Mouse (Mus musculus): ENCODE data around the gene Hhex. TPM values are rescaled to one million over a fixed set of nuclear protein-coding genes. Genes with fewer than 3 reads are reported as not detected.

Gene Hhex
- total RNA-seq, 2 experiments from 2014 or later, result 1.2 to 1.7 TPM

DNA sequence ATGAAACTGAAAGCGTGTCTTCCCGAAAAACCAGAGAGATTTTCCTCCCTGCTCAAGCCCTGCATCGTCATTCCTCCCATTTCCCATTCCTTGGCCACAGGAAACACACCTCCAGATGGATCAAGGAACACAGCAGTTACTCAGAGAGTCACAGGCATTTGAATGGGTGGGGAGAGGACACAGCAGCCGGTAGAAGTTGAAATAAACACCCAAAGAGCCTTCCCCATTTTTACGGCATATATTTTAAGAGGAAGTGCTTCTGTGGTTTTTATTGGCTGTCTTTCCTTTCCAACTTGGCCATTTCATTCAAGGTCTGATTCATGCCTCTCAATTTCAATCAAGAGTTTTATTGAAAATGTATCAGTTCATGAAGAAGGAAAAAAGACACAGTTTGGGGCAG is 13.6 kb downstream of the Hhex start:
- no peak for DNase-seq (ENCODE audit: low spot score in 2 of 2)

DNA sequence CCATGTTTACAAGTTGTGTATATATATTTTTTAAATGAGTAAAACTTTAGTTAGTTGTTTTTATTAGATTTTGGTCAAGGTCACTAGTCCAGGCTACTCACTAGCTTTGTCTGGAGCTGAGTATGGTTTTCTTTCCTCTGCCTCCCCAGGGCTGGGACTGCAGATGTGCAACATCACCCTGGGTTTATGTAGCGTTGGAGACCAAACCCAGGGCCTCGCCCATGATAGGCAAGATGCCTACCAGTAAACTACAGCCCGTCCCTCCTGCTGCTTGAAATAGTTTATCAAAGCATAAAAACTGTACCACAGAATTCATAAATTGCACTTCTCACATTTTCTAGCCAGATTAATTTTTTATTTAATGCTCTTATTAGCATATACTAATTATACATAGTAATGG is 14.6 kb downstream of the Hhex start:
- DNase-seq (ENCODE audit: low spot score in 2 of 2), result no peak

DNA sequence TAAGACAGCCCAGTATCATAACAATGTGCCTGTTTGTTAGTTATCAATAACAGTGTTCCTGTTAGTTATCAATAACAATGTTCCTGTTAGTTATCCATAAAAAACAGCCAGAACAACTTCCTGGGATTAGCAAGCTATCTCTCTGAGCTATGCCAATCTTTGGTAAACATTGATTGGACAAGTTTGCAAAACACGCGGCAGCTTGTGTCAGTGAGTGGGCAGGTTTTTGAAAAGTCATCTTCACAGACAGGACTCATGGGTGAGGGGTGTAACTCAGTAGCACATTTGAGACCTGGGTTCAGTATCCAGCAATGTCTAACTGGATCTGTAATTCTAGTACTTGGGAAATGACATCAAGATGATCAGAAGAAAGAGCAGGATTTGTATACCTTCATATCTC is 20.9 kb downstream of the Hhex start:
- no peak for DNase-seq (ENCODE audit: low spot score in 2 of 2)

DNA sequence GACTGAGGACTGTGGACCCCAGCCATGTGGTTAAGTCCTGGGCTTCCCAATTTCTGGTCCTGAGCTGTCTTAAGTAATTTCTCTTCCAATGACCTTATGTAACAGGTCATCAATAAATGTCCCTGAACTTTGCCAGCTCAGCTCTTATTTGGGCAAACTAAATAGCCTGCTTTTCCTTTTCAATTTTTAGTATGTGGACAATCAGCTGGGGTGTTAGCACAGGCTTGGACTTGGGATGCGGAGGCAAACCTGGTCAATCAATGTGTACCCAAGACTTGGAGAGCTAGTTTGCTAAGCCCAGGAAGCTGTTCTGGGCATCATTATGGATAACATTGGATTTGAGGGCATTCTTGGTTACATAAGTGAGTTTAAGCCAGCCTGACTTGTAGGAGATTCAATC is 21.4 kb downstream of the Hhex start:
- no peak for DNase-seq (ENCODE audit: low spot score in 2 of 2)

DNA sequence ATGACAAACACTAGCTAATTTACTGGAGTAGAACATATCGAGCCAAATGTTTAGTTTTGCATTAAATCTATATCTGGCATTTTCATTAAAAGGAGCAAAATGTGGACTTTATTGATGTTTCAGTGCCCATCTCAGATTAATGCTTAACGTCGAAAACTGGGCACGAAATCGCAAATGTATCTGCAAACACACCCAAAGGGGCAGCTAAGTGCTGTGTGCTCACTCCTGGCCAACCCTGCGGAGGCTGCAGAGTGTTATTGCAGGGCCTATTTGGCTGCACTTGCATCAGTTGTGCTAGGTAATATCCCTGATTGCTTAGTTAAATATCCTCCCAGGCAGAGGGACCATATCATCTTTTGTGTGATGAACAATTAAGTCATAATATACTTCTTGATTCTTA is 23.4 kb downstream of the Hhex start:
- no peak for DNase-seq (ENCODE audit: low spot score in 2 of 2)

DNA sequence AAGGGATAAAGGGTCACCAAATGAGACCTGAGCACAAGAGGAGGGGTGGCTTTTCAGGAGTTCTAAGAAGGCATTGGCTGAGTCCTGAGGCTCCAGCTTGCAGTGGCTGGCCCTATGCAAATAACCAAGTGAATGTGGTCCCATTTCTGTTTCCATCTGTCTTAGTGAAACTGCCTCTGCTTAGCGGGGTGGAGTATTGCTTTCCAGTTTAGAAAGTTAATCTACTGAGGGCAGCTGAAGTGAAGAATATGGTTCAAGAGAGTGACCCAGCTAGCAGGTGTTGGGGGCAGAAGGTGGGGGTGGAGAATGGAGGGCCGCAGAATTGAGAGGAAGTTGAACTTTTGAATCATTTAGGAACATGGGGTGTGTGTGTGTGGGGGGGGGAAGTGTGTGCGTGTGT is 31.8 kb downstream of the Hhex start:
- no peak for DNase-seq (ENCODE audit: low spot score in 2 of 2)

DNA sequence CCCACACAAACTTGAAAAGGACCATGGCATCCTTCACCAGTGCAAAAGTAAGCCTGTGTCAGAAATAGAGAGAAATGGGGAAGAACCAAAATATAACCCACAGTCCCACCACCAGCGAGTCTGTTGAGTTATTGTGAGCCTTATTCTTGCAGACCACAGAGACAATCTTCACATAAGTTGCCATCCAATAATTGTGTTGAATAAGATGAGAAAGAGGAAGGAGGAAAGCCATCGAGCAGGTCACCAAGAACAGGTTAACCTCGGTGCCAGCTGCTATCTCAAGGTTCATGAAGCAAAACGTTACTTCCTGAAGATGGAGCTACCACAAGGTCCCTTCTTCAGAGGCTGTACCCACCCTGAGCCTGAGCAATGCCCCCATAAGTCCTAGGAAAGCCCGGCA is 32.4 kb downstream of the Hhex start:
- DNase-seq (ENCODE audit: low spot score in 2 of 2), result no peak

DNA sequence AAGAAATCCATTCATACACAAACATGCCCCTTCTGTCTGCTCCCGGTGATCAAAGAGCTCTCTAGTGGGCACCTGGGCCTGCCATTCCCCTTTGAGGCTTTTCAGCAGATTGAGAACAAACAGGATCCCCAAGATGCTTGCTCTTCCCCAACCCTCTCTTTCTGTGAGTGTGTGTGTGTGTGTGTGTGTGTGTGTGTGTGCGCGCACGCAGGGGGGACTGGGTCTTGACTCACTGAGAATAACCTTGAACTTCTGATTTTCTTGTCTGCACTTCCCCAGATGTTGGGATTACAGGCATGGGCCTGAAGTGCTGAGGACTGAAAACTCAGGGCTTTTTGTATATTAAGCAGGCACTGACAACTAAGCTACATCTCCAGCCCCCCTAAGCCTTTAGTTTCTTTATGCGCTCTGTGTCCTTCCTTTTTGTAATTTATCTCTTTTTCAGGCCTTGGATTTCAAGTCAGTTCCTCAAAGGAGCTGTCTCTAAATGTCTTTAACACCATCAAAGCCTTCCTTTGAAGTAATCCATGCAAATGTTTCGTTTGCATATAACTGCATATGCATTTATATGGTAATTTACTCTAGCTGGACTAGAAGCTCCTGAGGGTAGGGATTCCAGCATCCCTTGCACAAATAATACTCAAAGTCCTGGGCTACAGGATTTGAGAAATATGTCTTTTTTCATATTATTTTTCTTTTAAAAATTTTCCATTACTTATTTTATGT is 34.4 kb downstream of the Hhex start:
- DNase-seq (ENCODE audit: low spot score in 2 of 2), result no peak

DNA sequence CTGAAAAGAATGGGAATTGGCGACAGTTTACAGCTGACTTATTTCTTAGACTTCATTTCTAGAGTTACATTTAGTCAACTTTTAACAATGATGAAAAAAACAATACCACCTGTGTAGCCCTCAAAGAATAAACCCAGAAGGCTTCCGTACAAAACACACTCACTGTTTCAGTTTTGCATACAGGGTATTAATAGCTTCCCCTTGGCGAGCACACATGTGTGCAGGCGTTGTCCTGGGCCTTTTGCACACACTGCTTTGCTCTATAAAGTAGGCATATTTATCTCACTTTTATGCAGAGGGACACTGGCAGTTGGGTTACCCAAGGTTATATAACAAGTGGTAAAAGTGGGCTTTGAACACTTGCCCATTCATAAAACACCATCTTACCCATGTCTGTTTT is 37.1 kb downstream of the Hhex start:
- no peak for DNase-seq (ENCODE audit: low spot score in 2 of 2)

DNA sequence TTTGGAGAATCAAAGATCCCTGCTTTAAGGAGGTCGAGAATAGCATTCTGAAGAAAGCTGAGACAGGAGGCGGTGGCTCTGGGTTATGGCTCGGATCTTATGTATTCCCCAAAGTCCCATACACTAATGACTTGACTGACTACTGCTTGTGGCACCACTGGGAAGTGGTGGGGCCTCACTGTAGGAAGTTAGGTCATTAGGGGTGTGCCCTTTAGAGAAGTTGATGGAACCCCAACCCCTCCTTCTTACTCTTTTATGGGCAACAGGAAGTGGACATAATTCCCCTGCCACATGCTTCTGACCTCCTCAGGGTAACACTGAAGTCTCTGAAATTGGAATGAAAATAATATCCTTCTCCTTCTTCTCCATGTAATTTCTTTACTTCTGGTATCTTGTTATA is 38.0 kb downstream of the Hhex start:
- DNase-seq (ENCODE audit: low spot score in 2 of 2), result no peak

DNA sequence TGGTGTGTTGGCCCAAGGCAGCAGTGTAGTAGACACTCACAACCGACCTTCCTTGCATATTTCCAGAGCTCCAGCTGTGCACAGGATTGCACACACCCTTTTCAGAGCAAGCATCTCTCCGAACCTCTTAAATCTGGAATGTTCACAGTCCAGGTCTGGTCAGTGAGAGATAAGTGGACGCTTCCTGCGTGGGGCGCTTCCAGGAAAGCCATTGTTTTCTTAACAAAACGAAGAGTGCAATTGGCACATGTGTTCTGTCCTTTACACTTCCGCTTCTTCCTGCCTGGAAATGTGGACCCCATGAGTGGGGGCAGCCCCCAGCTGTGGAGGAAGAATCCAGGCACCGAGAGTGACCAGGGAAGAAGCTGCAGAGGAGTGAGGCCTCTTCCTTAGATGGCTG is 47.1 kb downstream of the Hhex start:
- no peak for DNase-seq (ENCODE audit: low spot score in 2 of 2)

DNA sequence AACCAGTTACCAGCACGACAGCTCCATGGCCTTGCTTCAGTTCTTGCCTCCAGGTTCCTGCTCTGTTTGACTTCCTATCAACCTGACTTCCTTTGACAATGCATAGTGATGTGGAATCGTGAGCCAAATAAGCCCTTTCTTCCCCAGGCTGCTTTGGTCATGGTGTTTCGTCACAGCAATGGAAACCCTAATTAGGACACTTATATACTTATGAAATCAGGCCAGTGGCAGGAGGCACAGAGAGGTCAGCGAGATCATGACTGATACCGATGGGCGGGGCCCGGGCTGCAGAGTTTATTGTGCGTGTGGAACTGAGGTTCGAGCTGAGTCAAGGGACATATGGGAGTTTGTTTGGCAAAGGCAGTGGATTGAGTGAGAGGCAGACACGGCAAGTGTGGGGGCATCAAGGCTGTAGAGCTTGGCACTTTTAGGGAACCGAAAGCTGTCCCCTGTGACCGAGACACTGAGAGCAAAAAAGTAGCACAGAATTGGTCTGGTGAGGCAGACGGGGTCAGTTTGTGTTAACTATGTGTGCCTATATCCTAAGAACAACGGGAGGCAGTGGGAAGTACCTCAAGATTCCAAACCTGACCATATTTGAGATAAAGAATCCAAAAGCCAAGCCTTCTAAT is 48.1 kb downstream of the Hhex start:
- no peak for DNase-seq (ENCODE audit: low spot score in 2 of 2)

DNA sequence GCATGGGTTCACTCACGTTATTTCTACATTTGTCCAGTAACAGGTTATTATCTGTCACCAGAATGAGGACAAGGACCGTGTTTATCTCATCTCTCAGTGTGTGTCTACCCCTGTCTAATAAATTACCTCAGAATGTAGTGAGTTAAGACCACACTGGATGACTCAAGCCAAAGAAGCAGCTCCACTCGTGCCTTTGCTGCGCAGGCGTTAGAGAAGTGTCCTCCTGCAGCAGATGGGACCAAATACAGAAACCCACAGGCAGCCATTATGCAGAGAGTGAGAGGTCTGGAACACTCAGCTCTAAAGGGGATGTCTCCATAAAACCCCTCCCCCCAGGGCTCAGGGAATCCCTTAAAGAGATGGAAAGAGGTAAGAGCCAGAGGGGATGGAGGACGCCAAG is 50.2 kb downstream of the Hhex start:
- no peak for DNase-seq (ENCODE audit: low spot score in 2 of 2)

DNA sequence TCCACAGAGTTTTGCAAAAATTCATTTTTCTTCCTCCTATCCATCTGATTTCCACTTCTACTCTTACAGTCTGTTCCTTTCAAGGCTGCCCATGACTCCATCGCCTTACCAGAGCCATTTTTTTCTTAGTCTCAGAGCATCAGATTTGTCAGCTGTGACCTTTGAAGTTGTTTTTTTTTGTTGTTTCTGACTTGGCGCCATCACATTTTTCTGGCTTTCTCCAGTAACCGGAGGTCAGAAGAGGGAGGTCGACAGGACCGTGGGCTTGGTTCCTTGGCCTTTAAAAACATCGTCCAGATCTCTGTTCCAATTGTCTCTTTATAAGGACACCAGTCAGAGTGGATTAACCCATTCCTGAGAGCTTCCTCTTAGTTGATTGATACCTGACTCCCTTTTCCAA is 52.2 kb downstream of the Hhex start:
- no peak for DNase-seq (ENCODE audit: low spot score in 2 of 2)

DNA sequence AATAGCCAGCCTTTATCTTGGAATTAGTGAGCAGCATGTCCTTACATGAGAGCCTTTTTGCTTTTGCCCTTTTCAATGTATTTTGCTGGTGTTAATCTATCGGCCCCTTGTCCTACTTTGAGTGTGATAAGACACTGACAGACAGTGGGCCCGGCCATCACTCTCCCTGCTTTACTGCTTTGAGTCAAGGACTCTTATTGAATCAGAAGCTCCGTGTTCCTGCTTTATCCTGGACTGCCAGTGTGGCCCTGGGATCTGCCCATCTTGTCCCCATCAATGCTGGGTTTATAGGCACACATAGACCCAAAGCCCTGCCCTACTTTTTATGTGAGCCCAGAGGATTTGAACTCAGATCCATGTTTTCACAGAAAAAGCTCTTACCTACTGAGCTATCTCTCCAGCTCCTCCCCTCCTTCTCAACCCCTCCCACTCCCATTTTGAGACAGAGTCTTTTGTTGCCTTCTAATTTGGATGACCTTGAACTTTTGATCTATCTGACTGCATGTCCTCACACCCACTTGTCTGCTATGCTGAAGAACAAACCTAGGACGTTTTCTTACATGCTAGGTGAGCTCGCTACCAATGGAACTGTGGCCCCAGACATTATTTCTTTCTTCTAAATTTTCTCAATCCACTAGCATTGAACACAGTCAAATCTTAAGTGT is 53.3 kb downstream of the Hhex start:
- no peak for DNase-seq (ENCODE audit: low spot score in 2 of 2)

DNA sequence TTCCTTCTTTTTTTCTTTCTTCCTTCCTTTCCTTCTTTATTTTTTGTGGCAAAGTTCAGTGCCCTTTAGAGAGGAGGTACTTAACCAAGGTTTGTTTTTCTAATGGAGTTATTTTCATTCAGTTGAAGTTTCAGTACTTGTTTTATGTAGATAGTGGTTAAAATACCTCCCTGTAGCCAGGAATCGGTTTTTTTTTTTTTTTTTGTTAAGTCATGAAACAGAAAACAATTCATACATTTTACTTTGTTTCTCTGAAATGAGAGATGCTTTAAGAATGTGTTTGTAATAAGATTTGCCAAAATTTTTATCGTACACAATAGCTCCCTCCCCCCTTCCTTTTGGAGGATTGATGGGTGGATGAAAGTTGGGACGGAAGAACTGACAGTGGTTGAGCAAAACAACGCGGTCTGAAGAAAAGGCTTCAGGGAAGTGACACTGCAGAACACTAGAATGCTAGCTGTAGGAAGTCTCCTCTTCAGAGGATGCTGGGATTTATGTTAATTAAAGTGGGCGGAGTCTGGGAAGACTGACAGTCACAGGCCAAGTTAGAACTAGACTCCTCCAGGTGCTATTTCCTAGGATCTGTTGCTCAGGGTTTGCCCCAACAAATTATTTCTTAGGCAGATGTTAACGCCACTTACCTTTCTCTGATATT is 54.1 kb downstream of the Hhex start:
- no peak for DNase-seq (ENCODE audit: low spot score in 2 of 2)

Other genes with a start within 250 kb of the Hhex start
- gene March5, start 227.3 kb upstream of the Hhex start, total RNA-seq (2021), result 10 to 100 TPM; 89.4 to 90.6 TPM
- 10 to 100 TPM; 76.6 to 76.9 TPM for gene Cpeb3, start 226.2 kb upstream of the Hhex start, total RNA-seq (2021)
- 10 to 100 TPM; 54.9 to 56.5 TPM for gene Ide, start 97.0 kb upstream of the Hhex start, total RNA-seq (2021)
- gene Kif11, start 58.4 kb upstream of the Hhex start, total RNA-seq (2021), result under 1 TPM; 0.57 to 0.63 TPM
- gene Exoc6, start 115.6 kb downstream of the Hhex start, total RNA-seq (2021), result 10 to 100 TPM; 50.2 to 51.3 TPM